Mouse (Mus musculus) thymus, adult 2 months (tissue): Measurements from ENCODE around the gene Vstm5.

Source experiments
- CTCF ChIP-seq: fragments of 200-500 bp; IDR thresholded peaks from 2 replicates; pipeline ENCODE4 v1.5.1; 2012; ENCODE audit warnings: mild to moderate bottlenecking, control low read depth, low read length, moderate library complexity, borderline replicate concordance; ENCODE audit not compliant: control insufficient read depth, poor library complexity, insufficient read depth; ENCODE audit errors: extremely low read depth
- POLR2A ChIP-seq: fragments of 200-500 bp; IDR thresholded peaks from 2 replicates; pipeline ENCODE4 v1.6.1; 2012; ENCODE audit warnings: mild to moderate bottlenecking, low read length, control low read depth, moderate library complexity; ENCODE audit not compliant: control insufficient read depth, poor library complexity, insufficient read depth; ENCODE audit errors: extremely low read depth

DNA sequence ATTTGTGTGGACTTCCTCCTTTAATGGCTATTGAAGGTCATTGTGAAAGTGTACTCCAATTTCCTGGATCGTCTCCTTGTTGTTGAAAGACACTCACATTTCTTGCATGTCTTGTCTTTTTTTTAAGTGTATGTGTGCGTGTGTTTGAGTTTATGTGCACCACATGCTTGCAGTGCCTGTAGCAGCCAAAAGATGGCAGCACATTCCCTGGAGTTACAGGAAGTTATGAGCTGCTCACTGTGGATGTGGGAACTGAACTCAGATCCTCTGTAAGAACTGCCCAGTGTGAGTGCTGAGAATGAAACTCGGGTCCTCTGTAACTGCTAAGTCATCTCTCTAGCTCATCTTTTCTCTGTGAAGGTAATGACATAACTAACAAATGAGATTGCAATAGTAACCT lies 6.4 kb upstream of the Vstm5 start:
- no peak for TF ChIP-seq POLR2A
- no peak for TF ChIP-seq CTCF
